ENCODE assay signal across 8 mouse cellular contexts in genomic region chr3:146813624-146814023, GRCm38 (mm10). TPM values are rescaled to one million over a fixed set of nuclear protein-coding genes. Genes with fewer than 3 reads are reported as not detected.
DNase-seq lines count a peak whose midpoint lies in the region; ATAC-seq and TF ChIP-seq lines count a peak whose summit lies in the region.

No protein-coding gene starts in this region.

- 52% methylated on average over 7 of the region's 7 CpGs for WGBS in heart, embryonic 13.5 days
- WGBS in forebrain, embryonic 15.5 days: 64% methylated on average over 7 of the region's 7 CpGs
- WGBS in liver, embryonic 16.5 days (ENCODE audit: insufficient replicate concordance): 52% methylated on average over 7 of the region's 7 CpGs

- H3K27ac ChIP-seq in heart, embryonic 13.5 days (replicated peaks): peak overlapping the region; percentile 92; the same call in 1 of the 2 replicates
- no peak overlapping the region for H3K27ac ChIP-seq in ES-E14 (ENCODE audit: insufficient read depth, low read depth, low read length, poor library complexity, severe bottlenecking)
- no peak overlapping the region for H3K27ac ChIP-seq in forebrain, embryonic 15.5 days (replicated peaks)
- H3K27ac ChIP-seq in liver, embryonic 16.5 days (ENCODE audit: low read length): no peak overlapping the region; the same call in 1 of the 2 replicates

- H3K9ac ChIP-seq in heart, embryonic 13.5 days: peak overlapping the region; percentile 97
- peak overlapping the region; percentile 94; the same call in 1 of the 2 replicates for H3K9ac ChIP-seq in ES-E14 (ENCODE audit: insufficient read depth, low read depth, low read length, poor library complexity, severe bottlenecking)
- H3K9ac ChIP-seq in forebrain, embryonic 15.5 days (replicated peaks): peak overlapping the region; percentile 98
- peak overlapping the region; percentile 81 for H3K9ac ChIP-seq in liver, embryonic 16.5 days (ENCODE audit: low read depth, low read length)

- no peaks in the 10 kb centered on the region for H3K9me3 ChIP-seq in heart, embryonic 13.5 days
- H3K9me3 ChIP-seq in ES-E14 (ENCODE audit: control insufficient read depth, insufficient read depth, low read depth, low read length): no peaks in the 10 kb centered on the region
- H3K9me3 ChIP-seq in forebrain, embryonic 15.5 days: no peaks in the 10 kb centered on the region
- no peaks in the 10 kb centered on the region for H3K9me3 ChIP-seq in liver, embryonic 16.5 days (replicated peaks; ENCODE audit: control insufficient read depth, low read length)

- peaks cover 4% of the 10 kb centered on the region for H3K36me3 ChIP-seq in heart, embryonic 13.5 days
- no peaks in the 10 kb centered on the region; the same call in 1 of the 2 replicates for H3K36me3 ChIP-seq in ES-E14 (ENCODE audit: control insufficient read depth, insufficient read depth, low read length, poor library complexity, severe bottlenecking)
- H3K36me3 ChIP-seq in forebrain, embryonic 15.5 days: no peaks in the 10 kb centered on the region
- H3K36me3 ChIP-seq in liver, embryonic 16.5 days (ENCODE audit: control insufficient read depth, insufficient read depth): no peaks in the 10 kb centered on the region

- in situ Hi-C loops in ES-E14 (cut with MboI; ENCODE audit: low sequenced_read_pairs in 2 of 2, unreplicated experiment in 2 of 2): no loop called here

- ATAC-seq in heart, embryonic 13.5 days (ENCODE audit: extremely low read depth, insufficient number of reproducible peaks, low FRiP score, low TSS enrichment): no peak
- no peak for ATAC-seq in forebrain, embryonic 15.5 days (replicated peaks)
- ATAC-seq in liver, embryonic 16.5 days (ENCODE audit: low read depth): no peak

- peak overlapping the region; percentile 89 for H3K4me2 ChIP-seq in heart, embryonic 13.5 days
- H3K4me2 ChIP-seq in forebrain, embryonic 15.5 days (replicated peaks): peak overlapping the region; percentile 67
- peak overlapping the region; percentile 79 for H3K4me2 ChIP-seq in liver, embryonic 16.5 days (ENCODE audit: low read depth, low read length)

- intact Hi-C loops in heart, postnatal 14 days (cut with DNase I): loop anchor here (5.0 kb wide), 1 partner anchor 39 kb away; the partner anchor contains the start of gene Ttll7
- intact Hi-C loops in left cerebral cortex, postnatal 36 days (cut with DNase I): loop anchor here (2.0 to 5.0 kb wide), 2 partner anchors 39 to 104 kb away; partner anchors contain the start of gene Ttll7

- no peak for DNase-seq in heart, postnatal 14 days
- no peak for DNase-seq in ES-E14 (ENCODE audit: low read depth, low spot score)
- no peak for DNase-seq in adrenal gland, postnatal 25 days
- DNase-seq in embryo, embryonic 10 days (ENCODE audit: low spot score): no peak
- DNase-seq in left cerebral cortex, postnatal 36 days (ENCODE audit: low spot score in 2 of 2): no peak

- H3K27me3 ChIP-seq in heart, embryonic 13.5 days (replicated peaks): no peaks in the 10 kb centered on the region
- H3K27me3 ChIP-seq in forebrain, embryonic 15.5 days: no peaks in the 10 kb centered on the region
- no peaks in the 10 kb centered on the region for H3K27me3 ChIP-seq in liver, embryonic 16.5 days (ENCODE audit: control insufficient read depth, insufficient read depth, low read depth, low read length)

- peak overlapping the region; percentile 99 for H3K4me3 ChIP-seq in heart, embryonic 13.5 days
- peak overlapping the region; percentile 96 to 98; a peak in 3 of 4 replicates for H3K4me3 ChIP-seq in ES-E14 (ENCODE audit: insufficient read depth in 1 of 2, low read depth in 1 of 2, low read length in 2 of 2, poor library complexity in 1 of 2, severe bottlenecking in 1 of 2)
- H3K4me3 ChIP-seq in forebrain, embryonic 15.5 days: peak overlapping the region; percentile 100
- H3K4me3 ChIP-seq in liver, embryonic 16.5 days (ENCODE audit: low read depth, low read length): peak overlapping the region; percentile 81

- H3K4me1 ChIP-seq in heart, embryonic 13.5 days: peaks cover 21% of the 10 kb centered on the region
- no peaks in the 10 kb centered on the region for H3K4me1 ChIP-seq in ES-E14 (ENCODE audit: control insufficient read depth in 2 of 2, insufficient read depth in 2 of 2, low read length in 2 of 2, poor library complexity in 1 of 2)
- peaks cover 27% of the 10 kb centered on the region for H3K4me1 ChIP-seq in forebrain, embryonic 15.5 days
- peaks cover 4% of the 10 kb centered on the region for H3K4me1 ChIP-seq in liver, embryonic 16.5 days (ENCODE audit: control insufficient read depth, low read depth, low read length)

TF ChIP-seq in ES-E14, 5 proteins besides CTCF, POLR2A, EP300 and RAD21:
- TF ChIP-seq HCFC1 (IDR thresholded peaks at IDR 0.05; ENCODE audit: borderline replicate concordance, insufficient read depth, low read length) (no peak), ZNF384 (IDR thresholded peaks at IDR 0.05; ENCODE audit: low read depth, low read length) (no peak), CHD2 (IDR thresholded peaks at IDR 0.05; ENCODE audit: low read depth, low read length) (no peak), ZC3H11A (IDR thresholded peaks at IDR 0.05; ENCODE audit: borderline replicate concordance, low read depth, low read length) (no peak), MAFK (IDR thresholded peaks at IDR 0.05; ENCODE audit: insufficient read depth, low read depth, low read length) (no peak)
TF ChIP-seq in ES-E14: peak in this region for 0.

RNA-seq across cellular contexts. Expression of gene Prkacb, which starts 0.8 kb away (rescaled TPM):
- 45.1 and 45.2 TPM in 2 replicates for polyA plus RNA-seq in heart, embryonic 13.5 days (2015; fragmentation: Nextera tagmentation; extraction: Ambion mirVana)
- total RNA-seq in heart, postnatal 14 days (2021): 10 to 100 TPM; 62.5 to 68.3 TPM
- 19.1 and 19.7 TPM in 2 replicates for total RNA-seq in ES-E14 (2012; rRNA removed)
- polyA plus RNA-seq in forebrain, embryonic 15.5 days (2015; fragmentation: Nextera tagmentation; extraction: Ambion mirVana): 150 and 162 TPM in 2 replicates
- polyA plus RNA-seq in liver, embryonic 16.5 days (2015; fragmentation: Nextera tagmentation; extraction: Ambion mirVana): 12.4 and 12.6 TPM in 2 replicates
- 78.9 and 124 TPM in 2 replicates for total RNA-seq in adrenal gland, postnatal 25 days (2021)
- 100 to 1,000 TPM; 428 to 477 TPM for total RNA-seq in left cerebral cortex, postnatal 36 days (2021)

RNA-seq across cellular contexts. Expression of gene Ttll7, which starts 38.5 kb away (rescaled TPM):
- 1.5 and 1.9 TPM in 2 replicates for polyA plus RNA-seq in heart, embryonic 13.5 days (2015; fragmentation: Nextera tagmentation; extraction: Ambion mirVana)
- total RNA-seq in heart, postnatal 14 days (2021): 1 to 10 TPM; 3.8 TPM
- 0.94 and 1.0 TPM in 2 replicates for total RNA-seq in ES-E14 (2012; rRNA removed)
- 7.1 and 8.5 TPM in 2 replicates for polyA plus RNA-seq in forebrain, embryonic 15.5 days (2015; fragmentation: Nextera tagmentation; extraction: Ambion mirVana)
- polyA plus RNA-seq in liver, embryonic 16.5 days (2015; fragmentation: Nextera tagmentation; extraction: Ambion mirVana): 0.48 and 0.54 TPM in 2 replicates
- 7.0 and 7.6 TPM in 2 replicates for total RNA-seq in adrenal gland, postnatal 25 days (2021)
- 100 to 1,000 TPM; 182 to 189 TPM for total RNA-seq in left cerebral cortex, postnatal 36 days (2021)

Comparison
In these comparisons a context has a peak if more than half of its experiments do, and no peak if none do; other contexts are left out.
1. RNA of gene Ttll7, which starts 38.5 kb away (total RNA-seq): 182 to 189 TPM in left cerebral cortex, postnatal 36 days; 7.0 to 7.6 TPM in adrenal gland, postnatal 25 days, 3.8 TPM in heart, postnatal 14 days and 0.94 to 1.0 TPM in ES-E14; every median in the first group is over 10 times any median in the second.
2. Peak in every context shown above with its lines, with median percentiles within 50 percentile points of each other: H3K4me2 ChIP-seq, H3K4me3 ChIP-seq and H3K9ac ChIP-seq.